Mouse (Mus musculus) olfactory bulb, adult 2 months (tissue): Measurements from ENCODE around the gene Mtmr12.

Experiments used
- CTCF ChIP-seq: fragments of 200-500 bp; IDR thresholded peaks from 2 replicates; pipeline ENCODE4 v1.5.1; 2012; ENCODE audit warnings: low read depth, mild to moderate bottlenecking, low read length, moderate library complexity; ENCODE audit not compliant: insufficient read depth
- POLR2A ChIP-seq: fragments of 200-500 bp; IDR thresholded peaks from 2 replicates; pipeline ENCODE4 v1.6.1; 2012; ENCODE audit warnings: mild to moderate bottlenecking, low read depth, low read length, moderate library complexity; ENCODE audit not compliant: insufficient read depth

DNA sequence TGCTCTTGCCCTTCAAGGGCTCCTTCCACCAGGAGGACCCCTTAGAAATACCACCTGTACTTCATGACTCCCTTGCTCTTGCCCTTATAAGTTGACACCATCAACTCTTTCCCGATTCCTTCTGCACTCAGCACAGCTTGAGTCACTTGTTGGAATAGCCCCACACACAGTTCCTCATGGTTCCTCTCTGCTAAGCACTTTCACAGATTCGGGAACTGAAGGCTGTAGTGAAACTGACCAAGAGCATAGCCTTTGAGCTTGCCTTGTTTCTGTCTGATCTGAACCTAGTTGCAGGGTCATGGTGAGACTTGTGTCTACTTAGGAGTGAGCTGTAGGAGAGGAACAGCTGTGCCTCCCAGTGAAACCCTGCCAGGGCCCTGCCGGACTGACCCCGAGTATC, 28.2 kb downstream of the Mtmr12 start:
- no peak for TF ChIP-seq CTCF
- TF ChIP-seq POLR2A: no peak
